Mouse (Mus musculus): ENCODE measurements around the gene Olfr1257.
"Not testable (repeated sequence)": the region's sequence is repeated elsewhere in the genome, so short reads cannot be mapped to it uniquely, and the experiment has no call there.

Olfr1257 gene

DNA sequence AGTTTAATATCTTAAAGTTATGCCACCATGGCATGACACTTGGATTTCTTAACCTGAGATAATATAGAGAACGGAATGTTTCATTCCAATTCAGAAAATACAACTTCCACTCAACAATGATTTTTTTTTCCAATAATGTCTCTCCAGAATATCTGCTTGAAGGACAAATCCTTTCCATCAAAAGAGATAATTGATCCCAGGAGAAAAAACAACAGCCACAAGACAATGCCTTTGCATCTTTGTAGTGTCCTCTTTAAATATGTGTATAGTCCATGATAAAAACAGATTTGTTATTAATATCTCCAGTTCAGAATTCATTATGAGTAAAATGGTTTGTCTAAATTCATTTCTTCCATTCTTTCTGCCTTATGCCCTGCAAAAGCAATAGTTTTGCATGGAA lies at the start of gene Olfr1257:
Gene Olfr1257 (plus strand): TSS at position 301 of the 400 bp plus-strand sequence.
- DNase-seq (ENCODE audit: low spot score in 2 of 2) = no peak

- DNase-seq (ENCODE audit: low spot score in 2 of 2) = no peak
These were observed 36.8 kb upstream of the Olfr1257 start, which contains the start of gene Olfr1256 for GRCm38 (mm10) chr2:89841455-89841854. Olfr1256 (minus strand) TSS chr2:89841555.

DNA sequence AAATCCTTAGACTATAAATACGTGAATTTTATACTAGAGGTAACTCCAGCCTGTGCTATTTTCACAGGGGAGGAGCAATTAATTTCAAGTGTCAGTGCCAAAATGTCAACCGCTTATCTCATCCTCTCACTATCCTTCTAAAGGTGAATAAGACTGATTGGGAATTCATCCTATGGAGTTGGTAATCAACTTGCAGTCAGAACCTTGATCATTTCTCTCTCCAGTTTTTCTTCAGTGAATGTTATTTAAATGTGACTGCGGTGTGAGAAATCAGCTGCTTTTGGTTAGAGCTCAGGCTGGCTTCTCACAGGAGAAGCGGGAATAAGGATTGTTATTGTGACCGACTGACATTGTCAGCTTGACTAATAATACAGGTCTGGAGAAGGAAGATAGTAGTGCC lies 30.1 kb upstream of the Olfr1257 start, which contains the start of gene Olfr48:
Gene Olfr48 (minus strand): TSS at position 101 of the 400 bp plus-strand sequence.
- no peak for DNase-seq (ENCODE audit: low spot score in 2 of 2)

DNA sequence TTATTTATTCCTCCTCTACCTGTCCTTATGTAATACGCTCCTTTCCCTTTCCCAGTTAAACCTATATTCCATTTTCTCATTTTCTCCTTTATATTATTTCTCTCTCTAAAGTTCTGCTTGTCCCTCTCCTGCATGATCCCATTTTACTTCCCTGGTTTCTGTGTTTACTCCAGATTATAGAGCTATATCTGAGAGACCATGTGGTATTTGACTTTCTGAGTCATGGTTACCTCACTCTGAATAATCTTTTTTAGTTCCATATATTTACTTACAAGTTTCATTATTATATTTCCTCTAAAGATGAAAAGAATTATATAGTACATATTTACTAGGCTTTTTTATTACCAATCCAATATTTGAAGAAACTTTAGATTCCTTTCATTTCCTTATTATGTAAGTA lies 29.0 kb upstream of the Olfr1257 start:
- DNase-seq (ENCODE audit: low spot score in 2 of 2) = no peak

- not testable (repeated sequence) for DNase-seq (ENCODE audit: low spot score in 2 of 2)
These were observed 34.4 kb downstream of the Olfr1257 start for GRCm38 (mm10) chr2:89912616-89913015.

GRCm38 (mm10) chr2:89927009-89927408 lies 48.8 kb downstream of the Olfr1257 start, which contains the start of gene Olfr1258:
Olfr1258 (plus strand) TSS chr2:89927309.
- DNase-seq (ENCODE audit: low spot score in 2 of 2) = no peak
